Mouse (Mus musculus) embryo, embryonic 11.5 days (tissue): ENCODE data around the gene Clock.

ENCODE experiments used
- DNase-seq: peaks from one replicate; pipeline ENCODE4 v3.0.0-alpha.2; 2012; ENCODE audit warnings: low read depth, low spot score

The Clock gene

DNA sequence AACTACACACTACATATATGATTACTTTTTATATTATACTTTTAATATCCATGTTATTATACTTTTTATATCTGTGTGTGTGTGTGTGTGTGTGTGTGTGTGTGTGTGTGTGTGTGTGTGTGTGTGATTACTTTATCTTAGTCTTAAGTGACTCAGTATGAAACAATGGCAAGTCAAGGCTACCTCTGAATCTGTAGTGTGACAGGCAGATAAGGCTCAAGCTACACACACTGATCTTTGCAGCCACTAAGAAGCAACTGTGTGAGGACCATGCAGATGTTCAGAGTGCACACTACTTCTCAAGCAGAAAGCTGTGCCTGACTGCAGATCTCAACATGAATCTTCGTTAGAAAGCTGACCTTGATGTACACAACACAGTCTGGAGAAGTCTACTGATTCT is 20.7 kb downstream of the Clock start:
- no peak for DNase-seq

DNA sequence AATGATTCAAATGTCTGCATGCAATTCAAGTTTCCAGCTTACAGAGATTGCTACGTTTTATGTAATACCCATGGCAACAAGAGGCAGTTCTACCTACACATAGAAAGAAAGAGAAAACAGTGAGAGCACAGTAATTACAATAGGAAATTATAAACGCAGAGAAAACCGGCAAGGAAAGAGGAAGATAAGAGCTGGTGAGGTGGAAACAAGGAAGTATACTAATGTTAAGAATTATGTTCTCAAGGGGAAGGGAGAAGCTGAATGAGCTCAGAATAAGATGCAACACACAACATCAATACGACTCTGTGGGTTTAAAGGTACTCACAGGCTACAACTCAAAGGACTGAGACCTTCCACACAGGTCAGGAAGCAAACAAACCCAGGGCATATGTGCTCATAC is 29.6 kb downstream of the Clock start:
- DNase-seq = no peak

DNA sequence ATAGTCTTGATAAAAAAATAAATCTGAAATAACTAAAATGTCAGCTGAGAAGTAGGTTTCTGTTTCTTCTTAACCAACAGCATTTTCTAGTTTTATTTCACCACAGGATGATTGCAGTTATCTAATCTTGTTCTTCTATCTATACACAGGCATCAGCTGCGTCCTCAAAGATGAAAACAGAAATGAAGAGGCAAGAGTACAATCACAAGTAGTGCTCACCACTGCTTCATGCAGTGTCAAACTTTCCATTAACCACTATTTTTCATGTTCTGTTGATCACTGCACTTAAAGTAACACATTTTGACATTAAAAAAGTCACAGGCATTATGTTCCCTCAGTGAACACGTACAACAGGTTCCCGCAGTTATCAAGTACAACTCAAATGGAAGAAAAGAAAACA is 53.6 kb downstream of the Clock start:
- DNase-seq = no peak

DNA sequence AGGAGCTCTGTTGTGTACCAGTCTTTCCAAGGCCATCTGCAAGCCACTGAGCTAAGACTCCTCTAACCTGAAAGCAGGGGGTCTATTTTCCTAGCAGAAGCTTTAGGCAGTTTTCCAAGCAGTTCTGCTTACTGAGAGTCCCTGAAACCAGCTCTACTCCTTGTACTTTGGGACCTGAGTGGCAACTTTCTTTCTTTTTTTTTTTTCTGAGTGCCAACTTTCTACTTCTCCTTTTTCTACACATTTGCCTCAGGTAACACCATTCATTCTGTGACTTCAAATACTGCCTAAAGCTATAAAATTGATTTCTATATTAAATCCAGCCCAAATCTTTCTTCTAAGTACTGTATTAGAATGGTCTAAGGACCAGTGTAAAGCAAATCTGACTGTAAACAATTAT is 58.1 kb downstream of the Clock start:
- no peak for DNase-seq

DNA sequence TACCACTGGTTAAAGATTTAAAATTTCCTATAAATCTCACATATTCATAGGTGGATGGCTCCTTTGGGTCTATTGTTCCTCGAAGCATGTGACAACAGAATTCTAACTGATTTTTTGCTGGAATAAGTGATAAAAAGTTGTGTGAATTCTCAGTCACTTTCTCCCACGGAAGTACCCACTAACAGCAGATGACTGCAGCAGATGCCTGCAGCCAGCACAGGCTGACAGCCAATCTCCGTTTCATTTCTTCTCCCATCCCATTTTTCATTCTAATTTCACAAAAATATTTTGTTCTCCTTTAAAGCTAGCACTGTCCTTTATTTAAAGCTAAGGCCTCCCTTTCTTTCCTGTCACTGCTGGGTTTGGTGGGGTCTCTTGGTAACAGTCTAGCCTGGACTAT is 59.2 kb downstream of the Clock start:
- no peak for DNase-seq

DNA sequence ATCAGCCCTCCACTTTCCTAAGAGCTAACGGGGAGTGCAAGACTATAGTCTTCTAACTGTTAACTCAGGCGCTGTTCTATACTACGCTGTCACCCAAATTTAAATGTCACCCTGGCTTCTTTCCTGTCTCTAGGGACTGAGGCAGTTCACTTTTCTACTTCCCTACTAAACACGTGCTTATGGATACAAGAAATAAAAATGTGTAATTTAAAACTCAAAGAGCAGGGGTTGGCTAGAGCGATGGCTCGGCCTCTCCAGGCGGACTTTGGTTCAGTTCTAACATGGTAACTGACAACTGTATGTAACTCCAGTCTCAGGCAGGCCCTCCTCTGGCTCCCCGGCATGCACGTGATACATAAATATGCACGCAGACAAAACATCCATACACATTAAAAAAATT is 60.2 kb downstream of the Clock start:
- no peak for DNase-seq

DNA sequence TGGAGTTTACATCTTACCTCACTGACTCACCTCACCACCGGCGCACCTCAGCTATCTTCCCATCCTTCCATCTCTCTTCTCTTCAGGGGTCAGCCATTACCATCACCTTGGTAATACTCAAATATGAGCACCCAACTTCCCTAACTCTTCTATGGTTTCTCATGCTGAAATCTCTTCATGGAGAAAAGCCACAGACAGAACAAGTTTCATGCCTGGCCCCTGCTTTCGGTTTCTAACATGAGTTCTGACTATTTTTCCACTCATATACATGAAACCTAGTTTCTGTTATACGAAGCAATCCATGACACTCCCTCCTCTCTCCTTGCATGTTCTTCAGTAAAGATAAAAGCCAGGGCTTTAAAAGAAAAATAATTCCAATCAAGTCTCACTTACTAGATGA is 60.7 kb downstream of the Clock start:
- DNase-seq = no peak

DNA sequence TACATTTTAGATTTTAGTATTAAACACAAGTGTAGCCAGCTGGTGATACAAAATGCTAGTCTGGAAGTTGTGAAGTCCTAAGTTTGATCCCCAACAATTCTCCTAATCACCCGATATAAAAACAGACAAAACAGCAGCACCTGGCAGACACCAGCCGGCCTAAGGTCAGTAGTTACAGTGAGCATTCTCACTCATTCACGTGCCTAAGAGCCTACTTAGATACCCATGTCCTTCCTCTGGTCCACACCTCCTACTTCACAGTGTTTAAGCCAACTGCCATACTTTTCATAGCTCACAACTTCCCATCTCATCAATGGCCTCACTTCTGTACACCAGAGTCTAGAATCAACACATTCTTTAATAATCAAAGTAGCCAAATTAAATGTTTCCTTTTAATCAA is 61.3 kb downstream of the Clock start:
- no peak for DNase-seq

DNA sequence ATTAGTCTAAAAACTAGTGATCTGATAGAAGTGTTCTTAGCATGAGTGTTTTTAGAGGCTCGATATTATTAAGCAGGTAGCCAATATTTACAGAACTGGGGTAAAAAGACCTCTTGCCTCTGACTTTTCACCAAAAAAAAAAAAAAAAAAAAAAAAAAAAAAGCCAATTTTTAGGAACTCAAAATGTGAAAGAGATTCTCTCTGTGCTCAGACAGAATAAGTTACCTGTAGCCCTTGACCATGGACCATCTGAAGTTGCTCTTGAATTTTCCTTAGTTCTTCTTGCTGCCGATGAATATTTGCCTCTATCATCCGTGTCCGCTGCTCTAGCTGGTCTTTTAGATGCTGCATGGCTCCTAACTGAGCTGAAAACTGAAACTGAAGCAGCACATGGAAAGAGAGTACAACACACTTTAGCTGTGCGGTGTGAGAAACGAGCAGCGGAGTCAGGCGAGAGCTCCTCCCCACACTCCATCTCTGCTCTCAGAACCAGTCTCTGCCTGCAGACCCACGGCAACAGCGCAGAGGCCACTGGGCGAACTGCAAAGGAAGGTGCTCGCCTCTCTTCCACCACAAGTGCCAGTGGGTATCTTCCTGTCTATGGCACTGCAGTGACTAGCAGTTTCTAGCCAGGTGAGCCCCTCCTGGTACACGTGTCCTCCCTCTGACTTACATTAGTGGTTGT is 73.3 kb downstream of the Clock start:
- DNase-seq = no peak

DNA sequence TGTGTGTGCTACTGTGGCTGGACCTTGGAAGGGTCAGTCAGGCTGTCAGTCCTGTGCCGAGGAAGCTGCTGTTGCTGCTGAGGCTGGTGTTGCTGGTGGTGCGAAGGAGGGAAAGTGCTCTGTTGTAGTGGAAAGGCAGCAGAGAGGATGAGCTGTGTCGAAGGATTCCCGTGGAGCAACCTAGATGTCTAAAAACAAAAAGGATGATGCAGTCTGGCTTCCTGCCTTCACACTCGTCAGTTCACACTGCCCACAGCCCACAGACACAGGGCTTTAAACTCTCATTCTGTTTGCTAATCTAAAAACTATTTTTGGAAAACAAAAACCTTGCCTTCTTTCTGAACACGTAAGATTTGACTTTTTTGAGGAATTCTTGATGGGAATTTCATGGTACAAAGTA is 87.9 kb downstream of the Clock start:
- DNase-seq = no peak

DNA sequence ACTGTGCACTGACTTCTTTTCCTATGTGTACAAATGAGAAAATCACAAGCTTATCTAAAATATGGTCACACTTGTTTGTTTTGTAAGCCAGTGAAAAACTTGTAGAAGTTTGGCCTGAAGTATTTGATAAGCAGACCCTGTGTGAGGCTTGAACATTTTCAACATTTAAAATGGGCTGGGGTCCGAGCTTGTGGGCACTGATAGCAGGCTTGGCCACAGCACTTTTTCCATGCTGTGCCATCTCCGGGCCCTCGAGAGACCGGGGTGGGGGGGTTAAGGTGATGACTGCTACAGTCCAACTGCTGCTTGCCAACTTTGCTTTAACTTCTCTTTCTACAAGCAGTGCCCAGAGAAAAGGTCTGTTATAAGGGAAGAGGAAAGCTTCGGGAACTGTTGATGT is 96.5 kb downstream of the Clock start:
- DNase-seq = no peak

DNA sequence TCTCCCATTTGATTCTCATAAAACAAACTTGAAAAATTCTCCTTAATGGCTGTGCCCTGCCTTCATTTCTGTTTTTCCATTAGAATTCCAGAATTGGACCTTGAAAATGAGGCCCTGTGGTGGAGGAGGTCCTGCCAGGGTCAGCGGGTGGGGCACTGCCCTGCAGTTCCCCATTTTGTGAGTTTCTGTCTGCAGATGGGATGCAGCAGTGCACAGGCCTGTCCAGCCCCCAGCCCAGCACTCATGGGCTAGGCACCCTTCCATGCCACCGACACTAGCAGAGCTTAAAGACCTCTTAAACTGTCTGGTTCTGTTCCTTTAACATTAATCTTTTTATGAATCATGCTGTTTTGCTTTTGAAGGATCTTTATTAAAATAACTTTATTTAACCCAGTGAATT is 98.7 kb downstream of the Clock start:
- no peak for DNase-seq

DNA sequence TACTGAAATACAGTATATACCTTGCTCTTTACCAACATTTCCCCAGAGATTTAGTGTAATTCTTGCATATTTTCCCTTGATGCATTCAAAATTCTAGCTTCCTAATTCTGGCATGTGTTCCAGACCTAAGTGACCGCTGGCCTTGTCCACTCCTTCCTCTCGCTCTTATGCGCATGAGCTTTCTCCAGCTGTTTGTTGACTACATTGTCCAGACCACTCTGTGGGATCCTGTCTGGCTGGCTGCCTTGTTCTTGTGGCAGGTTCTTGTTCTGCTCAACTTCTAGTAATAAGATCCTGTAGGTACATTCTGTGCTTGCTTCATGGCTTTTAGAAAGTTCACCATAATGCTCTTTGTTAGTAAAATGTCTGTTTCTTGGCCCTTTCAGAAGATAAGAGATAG is 101.4 kb downstream of the Clock start:
- no peak for DNase-seq

DNA sequence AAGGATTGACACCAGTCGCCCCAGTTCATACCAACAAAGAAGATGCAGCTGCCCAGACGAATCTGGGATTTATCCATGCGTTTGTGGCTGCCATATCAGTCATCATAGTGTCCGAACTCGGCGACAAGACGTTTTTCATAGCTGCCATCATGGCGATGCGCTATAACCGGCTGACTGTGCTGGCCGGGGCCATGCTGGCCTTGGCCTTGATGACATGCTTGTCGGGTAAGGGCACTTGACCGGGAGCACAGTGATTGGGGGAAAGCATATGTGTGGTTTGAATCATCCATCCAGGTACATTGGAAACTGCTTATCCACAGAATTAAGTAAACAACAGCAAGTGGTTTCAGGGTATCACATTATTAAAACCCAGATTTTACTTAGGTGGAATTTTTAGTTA is 105.2 kb downstream of the Clock start:
- DNase-seq = no peak

DNA sequence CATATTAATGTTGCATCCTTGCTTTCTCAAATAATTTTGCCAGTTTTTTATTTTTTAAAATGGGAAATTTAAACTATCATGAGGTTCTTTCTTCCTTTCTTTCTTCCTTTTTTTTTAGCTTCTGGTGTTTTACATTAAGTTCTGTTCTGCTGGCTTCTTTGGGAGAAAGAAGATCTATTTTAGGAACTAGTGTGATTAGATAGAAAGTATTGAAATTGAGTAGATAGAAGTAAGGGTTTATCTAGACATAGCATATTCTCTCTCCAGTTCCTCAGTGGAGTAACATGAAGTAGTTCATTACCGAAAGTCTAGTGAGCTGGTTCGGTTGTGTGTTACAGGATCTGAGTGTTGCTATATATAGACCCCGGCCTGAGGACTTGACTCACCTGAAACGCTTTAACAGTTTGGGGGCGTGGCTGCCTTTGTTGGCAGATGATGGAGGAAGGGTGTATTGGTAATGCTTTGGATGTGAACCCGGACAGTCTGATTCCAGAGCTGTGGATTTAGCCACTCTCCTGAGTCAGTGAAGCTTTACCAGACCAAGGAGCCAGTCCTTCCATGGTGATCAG is 110.1 kb downstream of the Clock start:
- no peak for DNase-seq

DNA sequence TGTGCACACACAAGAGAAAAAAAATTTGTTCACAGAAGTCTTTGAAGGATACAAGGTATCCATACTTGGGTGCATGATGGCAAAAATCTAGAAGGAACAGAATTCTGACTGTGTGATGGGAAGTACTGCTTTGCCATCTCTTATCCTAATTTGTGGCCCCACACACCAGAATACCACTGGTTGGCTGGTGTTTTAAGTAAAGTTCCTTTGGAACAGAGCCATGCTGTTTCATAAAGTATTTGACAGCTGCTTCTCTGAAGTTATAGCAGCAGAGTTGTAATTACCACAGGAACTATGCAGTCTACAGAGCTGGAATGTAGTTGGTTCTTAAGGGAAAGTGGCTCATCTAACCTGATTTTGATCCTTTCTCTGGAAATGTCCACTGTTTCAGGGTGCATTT is 111.5 kb downstream of the Clock start:
- DNase-seq = no peak

DNA sequence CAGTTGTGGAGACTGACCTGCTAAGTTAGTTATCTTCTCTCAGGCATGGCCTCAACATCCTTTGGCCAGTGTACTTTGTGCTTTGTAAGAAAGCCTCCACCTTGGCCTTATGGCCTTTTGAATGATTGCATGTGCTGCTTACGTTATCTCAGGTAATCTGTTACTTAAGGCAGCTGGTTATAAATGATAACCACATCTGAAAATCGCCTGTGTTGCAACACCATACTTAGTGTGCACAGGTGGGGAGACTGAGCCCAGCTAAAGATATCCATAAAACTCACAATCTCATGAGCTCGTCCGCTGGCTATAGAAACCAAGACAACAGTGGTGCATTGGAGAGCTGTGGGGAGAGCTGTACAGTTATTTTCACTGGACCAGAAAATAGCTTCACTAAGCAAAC is 114.0 kb downstream of the Clock start:
- no peak for DNase-seq

DNA sequence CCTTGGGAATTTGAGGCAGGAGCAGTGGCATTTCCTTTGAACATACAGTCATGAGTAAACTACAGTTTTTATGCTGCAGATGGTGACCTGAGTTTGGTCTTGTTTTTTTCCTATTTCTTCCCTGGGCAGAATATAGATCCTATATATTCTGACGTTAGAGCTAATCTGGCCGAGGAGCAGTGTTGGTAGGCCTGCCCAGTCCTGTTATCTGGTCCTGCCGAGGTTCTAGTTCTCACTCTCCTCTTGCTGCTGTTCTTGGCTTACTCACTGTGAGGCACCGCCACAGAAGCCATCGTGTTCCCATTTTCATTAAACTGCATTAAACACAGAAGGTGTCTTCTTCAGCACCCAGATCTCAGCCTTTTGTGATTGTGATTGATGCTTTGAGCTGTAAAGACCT is 116.7 kb downstream of the Clock start:
- DNase-seq = no peak

DNA sequence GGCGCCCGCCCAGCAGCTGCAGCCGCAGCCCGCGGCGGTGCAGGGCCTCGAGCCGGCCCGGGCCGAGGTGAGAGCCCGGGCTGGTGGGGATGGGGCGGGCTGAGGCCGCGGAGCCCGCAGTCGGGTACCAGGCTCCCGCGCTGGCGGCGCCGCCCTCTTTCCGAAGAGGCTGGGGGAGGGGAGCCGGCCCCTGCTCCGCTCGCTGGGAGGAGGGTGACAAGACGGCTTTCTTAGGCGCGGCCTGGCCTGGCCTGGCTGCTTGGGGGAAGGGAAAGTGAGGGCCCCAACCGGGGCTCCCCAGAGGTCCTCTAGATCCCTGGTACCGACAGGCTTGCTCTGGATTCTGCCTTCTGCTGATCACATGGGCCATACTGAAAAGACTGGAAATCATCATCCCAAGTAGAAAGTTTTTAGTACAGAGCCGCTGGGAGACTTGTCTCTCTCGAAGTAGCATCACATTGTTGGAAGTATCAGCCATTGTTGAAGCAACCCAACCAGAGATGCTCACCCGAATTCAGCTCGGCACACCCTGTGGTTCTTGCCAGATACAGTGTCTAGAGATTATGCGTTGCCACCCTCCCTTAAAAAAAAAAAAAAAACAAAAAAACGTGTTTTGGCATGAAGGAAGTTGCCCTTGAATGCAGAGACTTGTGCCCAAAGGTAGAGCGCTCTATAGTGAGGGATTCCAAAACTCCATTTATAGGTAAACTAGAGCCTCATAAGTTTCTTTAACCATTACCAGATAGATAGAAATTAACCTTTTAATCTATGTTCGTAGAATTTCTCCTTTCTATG is 120.1 kb downstream of the Clock start:
- DNase-seq = peak; percentile 69

DNA sequence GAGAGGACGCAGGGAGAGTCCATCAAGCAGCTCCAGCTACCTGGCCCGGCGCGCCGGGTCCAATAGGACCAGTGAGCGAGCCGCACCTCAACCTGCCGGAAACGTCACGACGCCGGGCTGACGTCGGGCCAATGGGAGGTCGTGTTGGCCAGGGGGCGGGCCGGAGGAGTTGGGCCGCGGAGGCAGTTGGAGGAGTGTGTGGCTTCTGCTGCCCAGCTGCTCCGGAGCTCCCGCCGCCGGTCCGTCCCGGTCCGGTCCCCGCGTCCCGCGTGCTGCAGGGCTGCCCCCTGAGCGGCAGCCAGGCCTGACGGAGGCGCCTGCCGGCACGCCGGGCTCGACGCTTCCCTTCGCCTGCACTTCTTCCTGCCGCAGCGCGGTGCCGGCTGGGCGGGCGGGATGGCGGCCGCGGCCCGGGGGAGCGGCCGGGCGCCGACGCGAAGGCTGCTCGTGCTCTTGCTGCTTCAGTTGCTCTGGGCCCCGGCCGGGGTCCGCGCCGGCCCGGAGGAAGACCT is 120.8 kb downstream of the Clock start, which contains the start of gene Tmem165:
TSS of gene Tmem165 (plus strand) at position 131 of the 512 bp plus-strand sequence.
- DNase-seq = peak; percentile 87

DNA sequence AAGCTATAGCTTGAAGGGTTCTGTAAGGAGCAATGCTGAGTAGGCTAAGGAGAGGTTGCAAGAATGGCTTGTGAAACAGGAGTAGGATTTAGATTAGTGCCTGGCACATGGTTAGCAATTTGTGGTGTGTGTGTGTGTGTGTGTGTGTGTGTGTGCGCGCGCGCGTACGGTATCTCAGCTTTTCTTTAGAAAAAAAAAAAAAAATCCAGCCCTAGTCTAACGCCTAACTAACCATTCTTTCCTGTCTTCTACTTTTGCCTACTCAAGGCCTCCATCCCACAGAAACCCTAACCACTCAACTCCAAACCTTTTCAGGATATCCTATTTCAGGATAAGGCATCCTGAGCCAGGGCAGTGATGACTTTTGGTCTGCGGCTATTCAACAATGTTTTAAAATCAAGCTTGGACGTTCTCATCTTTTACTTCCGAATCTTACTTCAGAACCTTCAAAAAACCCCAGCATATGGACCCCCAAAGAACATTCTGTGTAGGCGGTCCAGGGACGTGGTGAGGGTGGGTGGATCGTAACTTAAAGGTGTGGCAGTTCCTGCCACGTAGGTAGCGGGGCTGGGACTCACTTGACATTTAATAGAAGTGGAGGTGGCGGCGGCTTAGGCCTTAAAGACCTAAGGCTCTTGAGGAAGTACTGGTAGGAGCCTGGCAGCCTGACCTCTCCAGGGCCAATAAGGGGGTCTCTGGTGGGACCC is 121.4 kb downstream of the Clock start:
- no peak for DNase-seq

DNA sequence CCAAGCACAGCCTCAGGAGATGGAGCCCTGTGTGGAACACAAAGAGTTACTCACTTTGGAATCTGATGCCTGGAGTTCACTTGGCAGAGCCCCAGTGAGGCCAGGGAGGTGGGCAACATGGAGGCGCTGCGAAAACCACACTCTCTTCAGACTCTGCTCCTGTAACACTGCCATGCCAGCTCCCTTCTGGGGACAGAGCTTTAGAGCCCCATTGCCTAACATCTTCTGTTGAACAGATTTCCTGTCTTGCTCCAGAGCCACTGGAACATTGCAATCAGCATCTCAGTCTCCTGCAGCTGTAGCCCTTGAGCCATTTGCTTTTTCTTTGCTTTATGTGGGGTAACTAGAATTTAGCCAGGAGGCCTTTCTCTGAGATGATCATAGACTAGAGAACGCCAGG is 122.3 kb downstream of the Clock start:
- DNase-seq = no peak
